Mouse (Mus musculus) cerebellum, postnatal 36 days (tissue): ENCODE measurements around the gene Tulp2.
"Not testable (repeated sequence)": the region's sequence is repeated elsewhere in the genome, so short reads cannot be mapped to it uniquely, and the experiment has no call there.

Source experiments
- DNase-seq, 2 experiments: peaks; one replicate each; pipeline ENCODE4 v3.0.0; 2021 to 2022; ENCODE audit warnings: mixed read lengths in 2 of 2

Tulp2 gene

GRCm38 (mm10) chr7:45488293-45489204 is 6.9 kb downstream of the Tulp2 start, which contains the start of gene Dhdh:
Dhdh (minus strand) TSS chr7:45488805.
- peak; percentile 64 to 68 for DNase-seq

DNA sequence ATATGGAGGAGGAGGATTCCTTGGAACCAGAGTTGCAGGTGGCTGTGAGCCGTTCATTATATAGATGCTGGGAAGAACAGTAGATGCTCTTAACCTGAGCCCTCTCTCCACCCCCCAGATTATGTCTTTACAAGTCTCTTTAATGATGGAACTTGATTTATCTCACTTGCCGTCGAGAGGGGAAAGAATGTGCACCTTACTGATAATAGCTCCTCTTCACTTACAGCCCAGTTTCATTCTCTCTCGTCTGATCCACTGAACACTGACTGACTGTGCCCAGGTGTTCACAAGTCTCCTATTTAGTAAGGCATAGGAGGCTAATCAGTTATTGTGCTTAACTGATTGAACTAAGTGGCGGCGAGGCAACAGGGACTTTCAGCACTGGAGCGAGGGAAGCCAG is 7.9 kb downstream of the Tulp2 start:
- DNase-seq: no peak

- no peak for DNase-seq
These were observed 9.1 kb downstream of the Tulp2 start for GRCm38 (mm10) chr7:45490822-45491221.

DNA sequence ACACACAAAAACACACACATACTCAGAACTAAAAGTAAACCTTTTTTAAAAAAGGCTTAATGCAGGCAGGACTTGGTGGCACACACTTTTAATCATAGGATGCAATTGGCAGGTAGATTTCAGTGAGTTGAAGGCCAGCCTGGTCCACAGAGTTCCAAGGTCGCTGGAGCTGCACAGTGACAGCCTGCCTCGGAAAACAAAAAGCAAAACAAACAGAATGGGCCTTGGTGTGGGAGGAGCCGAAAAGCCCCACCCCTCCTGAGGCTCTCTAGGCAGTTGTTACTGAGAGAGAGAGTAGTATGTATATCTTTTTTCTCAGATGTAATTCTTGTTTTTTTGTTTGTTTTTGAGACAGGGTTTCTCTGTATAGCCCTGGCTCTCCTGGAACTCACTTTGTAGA is 9.6 kb downstream of the Tulp2 start:
- no peak for DNase-seq

- DNase-seq: peak in 1 of 2 experiments; percentile 34
These were observed 10.7 kb downstream of the Tulp2 start for GRCm38 (mm10) chr7:45492225-45492844.

DNA sequence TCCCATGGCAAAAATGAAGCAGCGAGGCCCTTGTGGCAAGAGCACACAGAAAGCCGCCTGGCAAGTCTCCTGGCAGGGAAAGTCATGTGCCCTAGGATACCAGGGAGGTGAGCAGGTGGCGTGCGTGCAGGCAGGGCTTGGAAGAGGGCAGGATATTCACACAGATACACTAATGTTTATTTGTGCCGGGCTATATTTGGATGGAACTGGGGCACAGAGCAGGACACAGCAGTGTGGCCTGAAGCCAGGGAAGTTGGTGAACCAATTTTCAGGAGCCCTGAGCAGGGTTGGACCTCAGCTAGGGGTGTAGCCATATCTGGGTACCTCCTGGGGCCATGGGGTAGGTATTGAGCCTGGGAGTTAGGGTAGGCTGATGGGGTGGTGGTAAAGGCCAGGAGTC is 11.3 kb downstream of the Tulp2 start:
- DNase-seq: peak; percentile 82 to 87

- no peak for DNase-seq
These were observed 12.9 kb downstream of the Tulp2 start for GRCm38 (mm10) chr7:45494548-45494947.

GRCm38 (mm10) chr7:45498427-45498826 is 16.8 kb downstream of the Tulp2 start:
- no peak for DNase-seq

DNA sequence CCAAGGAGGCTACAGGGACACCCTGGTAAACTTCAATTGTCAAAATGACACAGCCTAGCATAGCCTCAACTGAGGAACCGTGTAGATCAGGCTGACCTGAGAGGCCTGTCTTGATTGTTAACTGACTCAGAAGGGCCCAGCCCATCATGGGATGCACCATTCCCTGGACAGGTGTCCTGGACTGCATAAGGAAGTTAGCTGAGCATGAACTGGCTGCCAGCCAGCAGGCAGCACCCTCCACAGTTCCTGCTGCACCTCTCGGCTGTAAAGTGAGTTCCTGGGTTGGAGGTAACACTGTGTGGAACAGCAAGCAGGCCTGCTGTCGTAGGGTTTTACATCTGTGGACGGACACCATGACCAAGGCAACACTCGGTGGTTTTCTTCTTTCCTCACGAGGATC is 25.9 kb downstream of the Tulp2 start:
- peak in 1 of 2 experiments; percentile 41 for DNase-seq

DNA sequence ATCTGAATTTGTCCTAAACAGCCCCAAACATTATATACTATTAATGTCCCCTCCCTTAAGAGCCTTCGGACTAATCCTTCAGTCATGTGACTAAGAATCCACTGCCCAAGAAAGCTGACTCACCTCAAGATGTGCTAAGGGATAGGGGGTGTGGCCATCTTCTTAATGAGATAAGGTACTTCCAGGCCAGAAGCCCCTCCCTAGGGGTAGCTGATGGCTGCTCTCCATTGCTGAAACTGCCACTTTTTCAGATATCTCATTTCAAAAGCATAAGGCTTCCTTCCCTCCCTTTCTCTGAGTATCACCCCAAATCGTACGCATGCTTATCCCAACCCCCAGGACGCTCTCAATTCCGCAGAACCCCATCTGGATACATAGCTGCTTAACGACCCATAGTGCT is 26.9 kb downstream of the Tulp2 start:
- no peak for DNase-seq

GRCm38 (mm10) chr7:45509181-45509882 is 27.7 kb downstream of the Tulp2 start:
- DNase-seq: no peak

- DNase-seq: peak; percentile 87 to 91
These were observed 28.5 kb downstream of the Tulp2 start, which contains the start of gene Nucb1 for GRCm38 (mm10) chr7:45509912-45510787. Nucb1 (minus strand) TSS chr7:45510406.

GRCm38 (mm10) chr7:45514411-45514810 is 32.7 kb downstream of the Tulp2 start:
- no peak for DNase-seq

GRCm38 (mm10) chr7:45515436-45515835 is 33.8 kb downstream of the Tulp2 start:
- no peak for DNase-seq

DNA sequence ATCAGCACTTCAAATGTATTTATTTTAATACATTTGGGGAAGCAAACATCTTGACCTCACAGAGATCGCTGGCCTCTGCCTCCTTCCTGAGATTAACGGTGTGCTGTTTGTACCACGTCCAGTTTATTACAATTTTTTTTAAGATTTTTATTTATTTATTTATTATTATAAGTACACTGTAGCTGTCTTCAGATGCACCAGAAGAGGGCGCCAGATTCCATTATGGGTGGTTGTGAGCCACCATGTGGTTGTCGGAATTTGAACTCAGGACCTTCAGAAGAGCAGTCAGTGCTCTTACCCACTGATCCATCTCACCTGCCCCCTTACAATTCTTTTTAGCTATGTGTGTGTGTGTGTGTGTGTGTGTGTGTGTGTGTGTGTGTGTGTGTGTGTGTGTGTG is 35.2 kb downstream of the Tulp2 start:
- DNase-seq: not testable (repeated sequence)

- no peak for DNase-seq
These were observed 36.9 kb downstream of the Tulp2 start for GRCm38 (mm10) chr7:45518618-45519017.

DNA sequence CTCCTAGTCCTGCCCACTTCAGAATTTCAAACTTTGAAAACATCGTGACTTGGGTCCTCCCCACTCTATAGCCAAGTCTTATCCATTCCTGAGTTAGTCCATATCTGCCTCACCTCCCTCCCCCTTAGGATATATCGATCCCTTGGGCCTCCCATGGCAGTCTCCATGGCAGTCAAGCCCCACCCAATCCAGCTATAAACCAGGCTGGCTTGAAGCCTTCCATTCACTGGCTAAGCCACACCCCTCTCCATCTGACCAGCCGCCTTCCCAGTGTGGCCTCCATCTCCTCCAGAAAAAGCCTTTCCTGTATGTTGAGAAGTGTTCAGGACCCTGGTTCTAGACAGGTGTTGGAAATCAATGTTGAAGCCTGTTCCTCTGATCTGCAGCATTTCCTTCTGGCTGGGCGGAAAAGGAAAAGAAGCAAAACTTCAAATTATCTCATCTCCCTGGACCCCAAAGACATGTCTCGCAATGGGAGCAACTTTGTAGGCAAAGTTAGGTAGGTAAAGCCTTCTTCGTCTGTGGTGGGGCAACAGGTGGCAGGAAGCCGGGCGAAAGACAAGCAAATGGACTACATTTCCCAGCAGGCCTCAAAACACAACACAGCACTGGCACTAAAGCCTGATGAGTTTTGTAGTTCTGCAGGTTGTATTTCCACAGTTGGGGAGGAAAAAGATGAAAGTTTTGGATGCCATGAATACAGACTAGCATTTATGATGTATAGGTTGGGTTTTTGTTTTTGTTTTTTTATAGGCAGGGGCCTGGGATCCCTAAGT is 37.9 kb downstream of the Tulp2 start:
- DNase-seq: no peak

DNA sequence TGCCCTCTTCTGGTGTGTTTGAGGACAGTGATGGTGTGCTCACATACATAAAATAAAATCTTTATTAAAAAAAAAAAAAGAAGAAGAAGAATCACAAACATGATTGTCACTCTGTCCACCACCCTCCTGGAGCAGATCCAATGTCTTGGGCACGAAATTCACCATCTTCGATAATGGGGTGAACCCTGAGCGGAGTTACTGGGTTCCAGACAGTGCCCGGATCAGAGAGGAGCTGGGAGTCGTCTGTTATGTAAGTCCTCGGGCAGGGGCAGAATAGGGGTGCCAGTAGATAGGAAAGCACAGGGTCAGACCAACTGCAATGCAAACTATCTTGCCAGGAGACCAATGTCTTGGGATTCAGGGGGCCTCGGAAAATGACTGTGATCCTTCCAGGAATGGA is 38.9 kb downstream of the Tulp2 start:
- DNase-seq: no peak

DNA sequence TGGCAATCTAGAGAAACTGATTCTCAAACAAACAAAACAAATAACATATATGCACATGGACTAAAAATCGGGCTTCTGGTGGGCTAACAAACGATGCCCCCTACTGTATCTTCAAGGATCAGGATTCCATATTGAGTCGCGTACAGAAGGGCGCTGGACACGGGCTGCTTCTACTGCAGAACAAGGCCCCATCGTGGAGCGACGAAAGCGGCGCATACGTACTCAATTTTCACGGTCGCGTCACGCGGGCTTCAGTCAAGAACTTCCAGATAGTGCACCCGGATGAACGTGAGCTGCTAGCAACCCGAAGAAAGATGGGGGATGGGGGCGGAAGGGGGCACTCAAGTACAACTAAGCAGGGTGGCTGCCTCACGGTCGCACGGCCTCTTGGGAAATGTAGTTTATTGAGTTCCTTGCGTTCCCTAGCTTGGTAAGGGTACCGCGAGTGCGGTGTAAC is 40.1 kb downstream of the Tulp2 start:
- DNase-seq: peak; percentile 80

- DNase-seq: no peak
These were observed 40.6 kb downstream of the Tulp2 start for GRCm38 (mm10) chr7:45522194-45522752.
